Mouse (Mus musculus) limb, embryonic 12.5 days (tissue): Measurements from ENCODE around the gene Ccnd3. TPM values are rescaled to one million over a fixed set of nuclear protein-coding genes. Genes with fewer than 3 reads are reported as not detected.

Experiments used
- ATAC-seq: fragments of 200-750 bp; cut with Nextera tagmentation; 2 replicates; pipeline ENCODE4 v1.8.0; 2017; ENCODE audit warnings: low read depth, moderate TSS enrichment; ENCODE audit not compliant: insufficient number of reproducible peaks, insufficient read depth, low FRiP score, low TSS enrichment
- H3K27ac ChIP-seq: fragments of 300-500 bp; sonication (generic); 2 replicates; pipeline ENCODE4 v1.5.1; 2016; ENCODE audit warnings: mild to moderate bottlenecking, moderate library complexity
- H3K27me3 ChIP-seq: fragments of 300-500 bp; sonication (generic); 2 replicates; pipeline ENCODE4 v1.6.1; 2016; ENCODE audit warnings: mild to moderate bottlenecking, moderate library complexity
- H3K36me3 ChIP-seq: fragments of 300-500 bp; sonication (generic); 2 replicates; pipeline ENCODE4 v1.6.1; 2016; ENCODE audit warnings: mild to moderate bottlenecking, moderate library complexity
- H3K4me1 ChIP-seq: fragments of 300-500 bp; sonication (generic); replicated peaks from 2 replicates; pipeline ENCODE4 v1.6.1; 2016
- H3K4me2 ChIP-seq: fragments of 300-500 bp; sonication (generic); 2 replicates; pipeline ENCODE4 v1.6.1; 2016; ENCODE audit warnings: mild to moderate bottlenecking, moderate library complexity
- H3K4me3 ChIP-seq: fragments of 300-500 bp; sonication (generic); replicated peaks from 2 replicates; pipeline ENCODE4 v1.5.1; 2016; ENCODE audit warnings: mild to moderate bottlenecking
- H3K9ac ChIP-seq: fragments of 300-500 bp; sonication (generic); replicated peaks from 2 replicates; pipeline ENCODE4 v1.6.1; 2016; ENCODE audit warnings: mild to moderate bottlenecking, moderate library complexity
- H3K9me3 ChIP-seq: fragments of 300-500 bp; sonication (generic); 2 replicates; pipeline ENCODE4 v1.6.1; 2016; ENCODE audit warnings: mild to moderate bottlenecking, moderate library complexity
- WGBS: fragments of 180-500 bp; shearing (Covaris S2); methylation state at CpG from one replicate; pipeline ENCODE4 v1.1.7; 2016; 5-methylcytosine and 5-hydroxymethylcytosine counted together
- polyA plus RNA-seq: library from polyadenylated mRNA; unstranded; fragments of >200 nt; fragmentation: Nextera tagmentation; extraction: Ambion mirVana; gene quantifications from 2 replicates; pipeline ENCODE4 v1.2.1, GENCODE M21; 2016

Gene Ccnd3
- polyA plus RNA-seq, 1 experiment from 2014 or later = 323 TPM

DNA sequence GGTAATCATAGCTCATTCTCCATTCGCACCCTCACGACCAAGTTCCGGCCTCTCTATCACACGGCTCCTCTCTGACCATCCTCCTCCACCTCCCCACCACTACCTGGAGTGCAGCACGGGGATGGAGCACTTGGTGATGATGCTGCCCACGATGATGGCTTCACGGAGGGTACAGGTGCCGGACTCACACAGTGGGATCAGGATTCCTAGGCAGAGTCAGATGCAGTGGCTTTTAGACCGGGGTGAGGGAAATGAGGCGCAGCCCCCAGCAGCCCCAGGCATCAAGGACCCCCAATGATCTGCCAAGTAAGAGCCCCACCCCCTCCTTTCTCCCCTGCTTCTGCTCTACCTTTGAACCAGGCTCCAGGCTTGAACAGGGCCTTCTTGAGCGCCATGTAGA lies 97.4 kb downstream of the Ccnd3 start:
- Histone ChIP-seq H3K36me3 (peaks cover 94% of the 10 kb centered on the region), H3K9me3 (no peaks in the 10 kb centered on the region), H3K4me2 (no peak overlapping the region), H3K4me1 (peaks cover 8% of the 10 kb centered on the region), H3K9ac (no peak overlapping the region), H3K27ac (no peak overlapping the region), H3K27me3 (no peaks in the 10 kb centered on the region), H3K4me3 (no peak overlapping the region)
- ATAC-seq = no peak
- WGBS = 92% methylated on average over 11 of the region's 11 CpGs

DNA sequence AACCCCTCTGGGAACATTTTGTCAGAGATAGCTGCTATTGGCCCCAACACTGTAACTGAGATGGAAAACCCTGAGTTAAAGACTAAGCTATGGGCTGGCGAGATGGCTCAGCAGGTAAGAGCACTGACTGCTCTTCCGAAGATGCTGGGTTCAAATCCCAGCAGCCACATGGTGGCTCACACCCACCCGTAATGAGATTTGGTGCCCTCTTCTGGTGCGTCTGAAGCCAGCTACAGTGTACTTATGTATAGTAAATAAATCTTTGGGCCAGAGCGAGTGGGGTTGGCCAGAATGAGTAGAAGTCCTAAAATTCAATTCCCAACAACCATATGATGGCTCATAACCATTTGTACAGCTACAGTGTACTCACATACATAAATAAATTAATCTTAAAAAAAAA lies 101.4 kb downstream of the Ccnd3 start:
- Histone ChIP-seq H3K4me1 (peaks cover 10% of the 10 kb centered on the region), H3K9me3 (no peaks in the 10 kb centered on the region), H3K9ac (no peak overlapping the region), H3K36me3 (peaks cover 71% of the 10 kb centered on the region), H3K27ac (no peak overlapping the region), H3K4me2 (no peak overlapping the region), H3K27me3 (no peaks in the 10 kb centered on the region), H3K4me3 (no peak overlapping the region)
- ATAC-seq = no peak
- WGBS = 80% methylated on average over 5 of the region's 5 CpGs

DNA sequence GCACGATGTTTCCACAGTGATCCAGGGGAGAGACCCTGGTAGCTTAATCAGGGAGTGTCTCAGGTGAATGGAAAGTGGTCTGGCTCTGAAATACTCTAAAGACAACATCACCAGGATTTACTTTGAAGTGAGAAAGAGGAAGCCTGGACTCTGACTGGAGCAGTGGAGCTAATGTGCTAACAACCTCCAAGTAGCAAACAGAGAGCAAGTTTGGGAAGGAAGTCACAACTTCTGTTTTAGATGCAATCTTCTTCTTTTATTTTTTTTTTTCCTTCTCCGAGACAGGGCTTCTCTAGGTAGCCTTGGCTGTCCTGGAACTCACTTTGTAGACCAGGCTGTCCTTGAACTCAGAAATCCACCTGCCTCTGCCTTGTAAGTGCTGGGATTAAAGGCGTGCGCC lies 104.3 kb downstream of the Ccnd3 start:
- no peak for ATAC-seq
- H3K4me3 ChIP-seq = no peak overlapping the region
- H3K9ac ChIP-seq = no peak overlapping the region
- peaks cover 21% of the 10 kb centered on the region for H3K4me1 ChIP-seq
- H3K4me2 ChIP-seq = no peak overlapping the region
- 92% methylated on average over 4 of the region's 4 CpGs for WGBS
- no peaks in the 10 kb centered on the region for H3K9me3 ChIP-seq
- H3K36me3 ChIP-seq = peaks cover 61% of the 10 kb centered on the region
- H3K27me3 ChIP-seq = no peaks in the 10 kb centered on the region
- no peak overlapping the region for H3K27ac ChIP-seq

DNA sequence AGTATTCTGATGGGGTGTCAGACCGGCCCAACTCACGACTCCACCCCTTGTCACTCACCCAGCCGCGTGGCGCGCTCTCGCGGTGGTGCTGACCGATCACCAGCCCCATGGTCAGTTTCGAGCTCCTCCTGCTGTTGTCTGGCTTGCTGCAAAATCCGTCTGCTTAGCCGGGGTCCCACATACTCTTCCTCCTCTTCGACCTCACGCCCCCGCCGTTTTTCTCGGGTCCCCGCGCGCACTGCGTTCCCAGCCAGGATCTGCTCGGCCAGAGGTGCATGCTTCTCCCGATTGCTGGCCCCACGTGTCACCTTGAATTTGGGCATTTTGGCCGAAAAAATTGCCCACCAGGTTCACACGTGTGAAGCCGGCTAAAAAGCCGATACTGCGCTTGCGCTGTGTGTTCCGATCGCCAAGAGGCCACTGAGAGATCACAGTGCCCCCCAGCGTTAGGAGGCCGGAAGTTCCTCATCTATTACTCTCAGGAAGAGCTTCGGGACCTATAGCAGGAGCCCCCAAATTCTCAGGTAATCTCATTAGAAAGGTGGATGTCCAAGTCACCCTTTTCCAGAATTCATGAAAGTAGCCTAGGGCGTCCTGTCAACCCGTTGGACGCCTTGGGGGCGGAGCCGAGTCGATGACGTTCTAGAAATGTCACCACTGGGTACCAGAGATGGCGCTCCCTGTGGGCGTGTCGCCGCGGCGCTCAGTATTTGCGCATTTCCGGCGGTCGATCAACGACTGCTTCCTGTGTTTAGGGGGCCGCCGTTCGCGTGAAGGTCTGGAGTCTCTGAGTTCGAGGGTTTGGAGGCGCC lies 106.2 kb downstream of the Ccnd3 start, which contains the start of the genes Bysl, Med20 and Gm20517:
Gene Bysl, minus strand, starts transcription at position 644 of the 812 bp plus-strand sequence.
Gene Med20, plus strand, starts transcription at position 734 of the 812 bp plus-strand sequence.
Gene Gm20517, plus strand, starts transcription at position 741 of the 812 bp plus-strand sequence.
- peak; percentile 94 for ATAC-seq
- Histone ChIP-seq H3K9me3 (no peaks in the 10 kb centered on the region), H3K4me1 (peaks cover 21% of the 10 kb centered on the region), H3K36me3 (peaks cover 61% of the 10 kb centered on the region), H3K9ac (peak within 1 kb of the TSS; percentile 71), H3K4me3 (peak within 1 kb of the TSS; percentile 82), H3K4me2 (peak within 1 kb of the TSS; percentile 92), H3K27ac (peak within 1 kb of the TSS; percentile 67), H3K27me3 (no peaks in the 10 kb centered on the region)
- under 1% methylated on average over 59 of the region's 59 CpGs for WGBS

DNA sequence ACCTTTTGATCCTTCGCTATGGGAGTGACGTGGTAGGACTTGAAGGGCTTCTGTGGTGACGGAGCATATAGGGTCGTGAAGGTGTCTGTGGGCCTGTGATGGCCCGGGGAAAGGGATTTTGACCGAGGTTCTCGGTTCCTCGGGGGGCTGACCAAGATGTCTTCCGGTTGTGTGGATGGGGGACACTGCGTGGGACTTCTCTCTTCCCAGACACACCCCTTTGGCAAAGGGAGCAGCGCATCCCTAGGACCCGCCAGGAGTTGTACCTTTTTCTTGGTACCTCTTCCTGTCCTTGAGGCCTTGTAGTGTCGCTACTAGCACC lies 106.8 kb downstream of the Ccnd3 start:
- under 1% methylated on average over 13 of the region's 13 CpGs for WGBS
- Histone ChIP-seq H3K4me1 (peaks cover 21% of the 10 kb centered on the region), H3K9me3 (no peaks in the 10 kb centered on the region), H3K4me3 (peak overlapping the region; percentile 82), H3K27ac (no peak overlapping the region), H3K4me2 (peak overlapping the region; percentile 92), H3K9ac (peak overlapping the region; percentile 71), H3K36me3 (peaks cover 60% of the 10 kb centered on the region), H3K27me3 (no peaks in the 10 kb centered on the region)
- no peak for ATAC-seq

DNA sequence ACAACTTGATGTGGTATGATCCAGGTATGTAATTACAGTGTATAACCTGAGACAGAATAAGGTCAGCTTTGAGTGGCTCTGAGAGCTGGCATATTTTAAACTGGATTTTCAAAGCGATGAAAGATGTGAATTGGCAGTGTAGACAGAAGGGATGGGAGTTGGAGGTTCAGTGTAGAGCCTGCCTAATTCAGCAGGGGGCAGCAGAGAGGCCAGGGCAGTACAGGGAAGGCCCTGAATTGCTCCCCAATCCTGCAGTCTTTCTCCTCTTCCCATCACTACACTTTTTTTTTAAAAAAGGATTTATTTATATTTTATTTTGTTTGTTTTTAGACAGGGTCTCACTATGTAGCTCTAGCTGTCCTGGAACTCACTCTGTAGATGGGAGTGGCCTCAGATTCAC lies 109.2 kb downstream of the Ccnd3 start:
- Histone ChIP-seq H3K4me2 (no peak overlapping the region), H3K9ac (no peak overlapping the region), H3K4me3 (no peak overlapping the region), H3K36me3 (peaks cover 57% of the 10 kb centered on the region), H3K4me1 (peaks cover 21% of the 10 kb centered on the region), H3K27me3 (no peaks in the 10 kb centered on the region), H3K27ac (no peak overlapping the region), H3K9me3 (no peaks in the 10 kb centered on the region)
- ATAC-seq = no peak
- WGBS = 76% methylated on average over 1 of the region's 1 CpGs

DNA sequence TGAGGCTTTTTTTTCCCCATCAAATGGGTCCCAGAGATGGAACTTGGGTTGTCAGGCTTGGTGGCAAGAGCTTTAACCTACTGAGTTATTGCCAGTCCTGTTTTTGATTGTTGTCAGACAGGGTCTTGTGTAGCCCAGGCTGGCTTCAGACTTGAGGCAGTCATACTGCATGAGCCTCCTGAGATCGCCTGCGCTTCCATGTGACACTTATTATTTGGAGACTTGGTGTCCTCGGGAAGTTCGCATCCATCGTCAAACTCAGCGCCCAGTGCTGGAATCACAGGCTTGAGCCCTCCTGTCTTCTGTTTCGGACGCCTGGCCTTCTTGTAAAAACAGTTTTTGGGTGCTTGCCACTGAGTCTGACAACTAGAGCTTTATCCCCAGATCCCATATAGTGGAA lies 111.3 kb downstream of the Ccnd3 start:
- Histone ChIP-seq H3K27me3 (no peaks in the 10 kb centered on the region), H3K27ac (no peak overlapping the region), H3K9ac (no peak overlapping the region), H3K4me2 (no peak overlapping the region), H3K4me1 (peaks cover 11% of the 10 kb centered on the region), H3K4me3 (no peak overlapping the region), H3K9me3 (no peaks in the 10 kb centered on the region), H3K36me3 (peaks cover 73% of the 10 kb centered on the region)
- WGBS = 93% methylated on average over 8 of the region's 8 CpGs
- ATAC-seq = no peak

DNA sequence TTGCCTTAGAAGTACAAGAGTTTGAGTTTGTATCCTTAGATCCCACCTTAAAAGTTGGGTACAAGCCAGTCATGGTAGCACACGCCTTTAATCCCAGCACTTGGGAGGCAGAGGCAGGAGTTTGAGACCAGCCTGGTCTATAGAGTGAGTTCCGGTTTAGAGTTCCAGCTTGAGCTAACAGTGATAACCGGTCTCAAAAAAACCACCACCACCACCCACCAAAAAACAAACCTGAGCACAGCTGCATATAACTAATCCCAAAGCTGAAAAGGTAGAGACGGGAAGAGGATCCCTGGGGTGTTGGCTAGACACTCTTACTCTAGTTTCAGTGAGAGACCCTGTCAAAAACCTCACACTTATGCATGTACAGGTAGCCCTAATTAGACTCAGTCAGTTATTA lies 111.8 kb downstream of the Ccnd3 start:
- Histone ChIP-seq H3K27me3 (no peaks in the 10 kb centered on the region), H3K4me1 (peaks cover 11% of the 10 kb centered on the region), H3K9ac (no peak overlapping the region), H3K4me2 (no peak overlapping the region), H3K4me3 (no peak overlapping the region), H3K27ac (no peak overlapping the region), H3K36me3 (peaks cover 79% of the 10 kb centered on the region), H3K9me3 (no peaks in the 10 kb centered on the region)
- no peak for ATAC-seq
- 93% methylated on average over 4 of the region's 4 CpGs for WGBS

DNA sequence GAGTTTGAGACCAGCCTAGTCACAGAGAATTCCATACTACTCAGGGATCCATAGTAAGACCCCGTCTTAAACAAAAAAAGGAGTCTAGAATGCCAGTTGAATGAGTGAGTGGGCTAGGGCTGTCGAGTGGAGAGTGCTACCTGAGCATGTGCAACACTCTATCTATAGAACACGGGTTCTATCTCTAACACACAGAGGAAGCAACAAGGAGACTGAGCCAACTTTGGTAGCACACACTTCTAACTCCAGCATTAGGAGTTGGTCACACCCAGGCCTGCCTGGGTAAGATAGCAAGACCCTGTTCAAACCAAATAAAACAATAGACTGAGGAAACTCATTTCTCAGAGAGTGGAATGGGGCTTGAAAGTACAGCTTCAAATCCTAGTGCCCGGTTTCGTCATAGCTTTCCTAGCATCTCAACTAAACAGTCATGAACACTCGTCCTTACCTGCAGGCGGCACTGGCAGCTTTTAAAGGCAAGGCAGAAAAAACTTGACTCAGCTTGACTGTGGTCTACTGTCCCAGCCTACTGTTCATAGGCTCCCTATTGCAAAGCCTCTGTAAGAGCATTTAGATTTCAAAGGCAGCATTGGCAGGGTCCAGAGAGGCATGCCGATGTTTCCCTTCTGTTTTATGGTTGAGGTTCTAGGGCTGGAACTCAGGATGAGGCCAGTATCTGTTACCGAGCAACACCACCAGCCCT lies 112.9 kb downstream of the Ccnd3 start:
- Histone ChIP-seq H3K9me3 (no peaks in the 10 kb centered on the region), H3K4me2 (no peak overlapping the region), H3K4me3 (no peak overlapping the region), H3K4me1 (peaks cover 3% of the 10 kb centered on the region), H3K27ac (no peak overlapping the region), H3K36me3 (peaks cover 89% of the 10 kb centered on the region), H3K9ac (no peak overlapping the region), H3K27me3 (no peaks in the 10 kb centered on the region)
- 91% methylated on average over 9 of the region's 9 CpGs for WGBS
- no peak for ATAC-seq

DNA sequence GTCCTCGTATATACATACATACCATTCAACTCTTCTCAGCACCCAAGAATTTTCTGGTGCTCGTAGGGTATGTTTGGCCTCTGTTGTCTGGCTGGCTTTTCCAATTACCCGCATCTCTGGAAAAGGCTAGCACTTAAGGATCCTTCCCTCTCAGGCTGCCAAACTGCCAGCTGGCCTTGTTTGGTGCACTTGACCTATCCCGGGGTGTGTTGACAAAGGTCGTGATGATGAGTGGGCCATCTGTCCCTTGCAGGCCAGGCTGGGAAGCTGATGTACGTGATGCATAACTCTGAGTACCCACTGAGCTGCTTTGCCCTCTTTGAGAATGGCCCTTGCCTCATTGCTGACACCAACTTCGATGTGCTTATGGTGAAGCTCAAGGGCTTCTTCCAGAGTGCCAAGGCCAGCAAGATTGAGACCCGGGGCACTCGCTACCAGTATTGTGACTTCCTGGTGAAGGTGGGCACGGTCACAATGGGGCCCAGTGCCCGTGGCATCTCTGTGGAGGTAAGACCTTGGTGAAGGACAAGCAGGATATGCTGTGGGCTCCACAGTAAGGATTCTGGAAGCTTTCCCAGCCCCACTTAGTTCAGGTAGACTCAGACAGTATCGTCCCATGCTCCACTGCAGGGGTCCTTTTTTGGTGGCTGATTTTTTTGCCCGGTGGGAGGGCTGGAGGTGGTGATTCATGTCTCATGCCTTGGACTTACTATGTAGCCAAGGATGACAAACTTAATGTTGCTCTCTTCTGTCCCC lies 113.9 kb downstream of the Ccnd3 start:
- no peak for ATAC-seq
- no peak overlapping the region for H3K9ac ChIP-seq
- no peak overlapping the region for H3K4me2 ChIP-seq
- H3K4me1 ChIP-seq = no peaks in the 10 kb centered on the region
- H3K36me3 ChIP-seq = peaks cover 89% of the 10 kb centered on the region
- H3K27me3 ChIP-seq = no peaks in the 10 kb centered on the region
- no peaks in the 10 kb centered on the region for H3K9me3 ChIP-seq
- no peak overlapping the region for H3K27ac ChIP-seq
- WGBS = 94% methylated on average over 13 of the region's 13 CpGs
- no peak overlapping the region for H3K4me3 ChIP-seq

DNA sequence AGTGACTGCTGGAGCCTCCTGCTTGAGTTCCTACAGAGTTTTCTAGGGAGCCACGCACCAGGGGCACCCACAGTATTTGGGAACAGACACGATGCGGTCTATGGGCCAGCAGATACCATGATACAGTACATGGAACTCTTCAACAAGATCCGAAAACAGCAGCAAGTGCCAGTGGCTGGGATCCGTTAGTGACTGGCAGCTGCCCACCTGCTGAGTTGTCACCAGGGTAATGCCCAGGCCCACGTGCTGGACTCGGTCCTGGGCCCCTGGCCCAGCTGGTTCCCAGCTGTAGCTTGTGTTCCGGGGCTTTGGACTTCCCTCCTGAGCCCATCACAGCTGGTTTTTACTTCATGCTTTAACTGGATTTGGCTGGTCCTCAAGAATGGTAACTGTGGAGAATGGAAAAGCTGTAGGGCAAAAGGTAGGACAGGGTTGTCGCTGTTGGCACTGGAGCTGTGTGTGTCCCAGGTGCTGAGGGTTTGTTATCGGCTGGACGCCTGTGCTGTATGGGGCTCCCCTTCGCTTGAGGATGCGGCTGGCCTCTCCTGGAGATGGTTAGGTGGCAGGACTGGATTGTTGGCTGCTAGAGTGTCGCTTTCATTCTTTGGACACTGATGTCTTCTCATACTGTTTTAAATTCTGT lies 118.2 kb downstream of the Ccnd3 start:
- Histone ChIP-seq H3K9me3 (0 out of 2 replicates have a peak, but pooled peaks cover 6% of the 10 kb centered on the region), H3K4me3 (no peak overlapping the region), H3K9ac (no peak overlapping the region), H3K4me1 (0 out of 2 replicates have a peak, but pooled peaks cover 3% of the 10 kb centered on the region), H3K36me3 (peaks cover 86% of the 10 kb centered on the region), H3K27me3 (no peaks in the 10 kb centered on the region), H3K4me2 (no peak overlapping the region), H3K27ac (no peak overlapping the region)
- WGBS = 92% methylated on average over 14 of the region's 14 CpGs
- ATAC-seq = no peak
